Mouse (Mus musculus) forebrain, embryonic 11.5 days (tissue): ENCODE measurements around the gene Zfand3. TPM values are rescaled to one million over a fixed set of nuclear protein-coding genes. Genes with fewer than 3 reads are reported as not detected.
A peak's percentile ranks its signal among the peaks of the same experiment; 100 is the strongest.

Experiments used
- ATAC-seq: fragments of 200-750 bp; cut with Nextera tagmentation; replicated peaks from 2 replicates; pipeline ENCODE4 v1.8.0; 2017; ENCODE audit warnings: moderate TSS enrichment; ENCODE audit not compliant: low FRiP score
- DNase-seq: peaks from one replicate; pipeline ENCODE4 v3.0.0-alpha.2; 2017; ENCODE audit warnings: low spot score
- H3K27ac ChIP-seq: fragments of 300-500 bp; sonication (generic); 2 replicates; pipeline ENCODE4 v1.5.1; 2014; ENCODE audit warnings: low read depth, low read length
- H3K27me3 ChIP-seq: fragments of 300-500 bp; sonication (generic); 2 replicates; pipeline ENCODE4 v1.6.1; 2014; ENCODE audit warnings: mild to moderate bottlenecking, low read length, mixed read lengths; ENCODE audit not compliant: control insufficient read depth, insufficient read depth
- H3K36me3 ChIP-seq: fragments of 300-500 bp; sonication (generic); 2 replicates; pipeline ENCODE4 v1.6.1; 2014; ENCODE audit warnings: mild to moderate bottlenecking, low read length, moderate library complexity, mixed read lengths; ENCODE audit not compliant: control insufficient read depth, insufficient read depth
- H3K4me1 ChIP-seq: fragments of 300-500 bp; sonication (generic); replicated peaks from 2 replicates; pipeline ENCODE4 v1.6.1; 2014; ENCODE audit warnings: low read length, mixed read lengths; ENCODE audit not compliant: control insufficient read depth, insufficient read depth
- H3K4me2 ChIP-seq: fragments of 300-500 bp; sonication (generic); 2 replicates; pipeline ENCODE4 v1.6.1; 2014; ENCODE audit warnings: low read depth, mild to moderate bottlenecking, low read length, moderate library complexity, mixed read lengths; ENCODE audit not compliant: severe bottlenecking
- H3K4me3 ChIP-seq: fragments of 300-500 bp; sonication (generic); 2 replicates; pipeline ENCODE4 v1.5.1; 2014; ENCODE audit warnings: low read depth, low read length
- H3K9ac ChIP-seq: fragments of 300-500 bp; sonication (generic); 2 replicates; pipeline ENCODE4 v1.6.1; 2014; ENCODE audit warnings: low read length
- H3K9me3 ChIP-seq: fragments of 300-500 bp; sonication (generic); 2 replicates; pipeline ENCODE4 v1.6.1; 2016; ENCODE audit warnings: low read length, mixed read lengths; ENCODE audit not compliant: control insufficient read depth
- WGBS: fragments of 180-500 bp; shearing (Covaris S2); extraction: QIAGEN DNeasy Blood & Tissue Kit; methylation state at CpG from one replicate; pipeline ENCODE4 v1.1.7; 2014; 5-methylcytosine and 5-hydroxymethylcytosine counted together
- polyA plus RNA-seq: library from polyadenylated mRNA; unstranded; fragments of >200 nt; fragmentation: Nextera tagmentation; extraction: Ambion mirVana; gene quantifications from 2 replicates; pipeline ENCODE4 v1.2.1, GENCODE M21; 2014

The Zfand3 gene
- polyA plus RNA-seq, 1 experiment from 2014 or later: 55.8 TPM

DNA sequence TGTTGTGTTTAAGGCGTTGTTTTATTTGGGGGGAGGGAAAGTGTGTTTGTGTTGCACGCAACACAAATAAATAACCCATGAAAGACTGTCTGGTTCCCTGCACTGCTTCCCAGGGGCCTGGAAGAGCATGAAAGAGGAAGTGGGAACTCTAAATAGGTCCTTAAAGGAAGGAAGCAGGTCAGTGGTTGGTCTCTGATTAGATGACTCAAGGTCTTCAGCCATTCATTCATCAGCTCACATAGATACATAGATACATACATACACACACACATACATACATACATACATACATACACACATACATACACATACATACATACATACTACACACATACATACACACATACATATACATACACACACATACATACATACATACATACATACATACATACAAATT lies 13.7 kb upstream of the Zfand3 start:
- H3K27me3 ChIP-seq: no peaks in the 10 kb centered on the region
- no peaks in the 10 kb centered on the region for H3K36me3 ChIP-seq
- no peak overlapping the region for H3K4me2 ChIP-seq
- WGBS: 95% methylated on average over 2 of the region's 2 CpGs
- H3K4me3 ChIP-seq: no peak overlapping the region
- no peak overlapping the region for H3K9ac ChIP-seq
- no peaks in the 10 kb centered on the region; the same call in 1 of the 2 replicates for H3K9me3 ChIP-seq
- no peak overlapping the region for H3K27ac ChIP-seq
- no peaks in the 10 kb centered on the region for H3K4me1 ChIP-seq
- DNase-seq: no peak
- no peak for ATAC-seq

DNA sequence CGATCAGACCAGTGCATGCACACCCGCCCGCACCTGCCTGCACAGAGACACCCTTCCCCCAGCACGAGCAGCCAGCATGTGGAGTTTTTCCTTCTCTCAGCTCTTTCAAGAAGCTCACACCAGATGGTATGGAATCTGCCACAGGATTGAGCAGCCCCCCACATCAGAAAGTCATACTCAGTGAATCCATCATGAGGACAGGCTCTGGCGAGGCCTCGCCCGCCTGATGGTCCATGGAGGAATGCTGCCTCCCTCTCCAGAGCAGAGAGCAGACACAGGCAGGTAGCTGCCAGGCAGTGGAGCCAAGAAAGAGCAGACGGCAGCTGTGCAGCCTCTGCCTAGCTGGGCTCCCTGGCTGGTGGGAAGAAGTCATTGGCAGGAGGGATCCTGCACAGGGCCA lies 11.0 kb upstream of the Zfand3 start:
- Histone ChIP-seq H3K9ac (no peak overlapping the region), H3K27me3 (no peaks in the 10 kb centered on the region), H3K4me2 (no peak overlapping the region), H3K9me3 (no peaks in the 10 kb centered on the region; the same call in 1 of the 2 replicates), H3K27ac (no peak overlapping the region), H3K4me3 (no peak overlapping the region), H3K4me1 (no peaks in the 10 kb centered on the region), H3K36me3 (no peaks in the 10 kb centered on the region)
- 83% methylated on average over 8 of the region's 8 CpGs for WGBS
- no peak for DNase-seq
- ATAC-seq: no peak

DNA sequence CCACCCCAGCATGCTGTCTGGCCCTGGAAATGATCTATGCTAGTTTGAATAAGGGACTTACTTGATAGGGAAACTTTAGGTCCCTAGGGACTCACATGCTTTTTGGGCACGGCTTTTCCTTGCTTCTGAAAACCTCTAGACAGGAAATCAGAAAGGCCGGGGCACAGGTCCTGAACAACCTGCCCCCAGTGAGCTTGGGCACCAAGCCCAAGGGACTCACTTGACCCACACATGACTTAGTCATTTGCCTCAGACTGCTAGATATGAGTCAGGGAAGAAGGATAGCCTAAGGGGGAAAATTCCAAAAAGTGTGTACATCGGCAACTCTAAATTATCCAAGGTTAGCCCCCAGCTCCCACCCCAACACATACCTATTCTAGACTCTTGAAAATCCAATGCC lies 10.5 kb upstream of the Zfand3 start:
- ATAC-seq: no peak
- no peak overlapping the region for H3K4me3 ChIP-seq
- no peaks in the 10 kb centered on the region for H3K4me1 ChIP-seq
- no peak overlapping the region for H3K9ac ChIP-seq
- DNase-seq: no peak
- no peak overlapping the region for H3K27ac ChIP-seq
- H3K36me3 ChIP-seq: no peaks in the 10 kb centered on the region
- H3K4me2 ChIP-seq: no peak overlapping the region
- 86% methylated on average over 3 of the region's 3 CpGs for WGBS
- H3K27me3 ChIP-seq: no peaks in the 10 kb centered on the region
- H3K9me3 ChIP-seq: no peaks in the 10 kb centered on the region; the same call in 1 of the 2 replicates

DNA sequence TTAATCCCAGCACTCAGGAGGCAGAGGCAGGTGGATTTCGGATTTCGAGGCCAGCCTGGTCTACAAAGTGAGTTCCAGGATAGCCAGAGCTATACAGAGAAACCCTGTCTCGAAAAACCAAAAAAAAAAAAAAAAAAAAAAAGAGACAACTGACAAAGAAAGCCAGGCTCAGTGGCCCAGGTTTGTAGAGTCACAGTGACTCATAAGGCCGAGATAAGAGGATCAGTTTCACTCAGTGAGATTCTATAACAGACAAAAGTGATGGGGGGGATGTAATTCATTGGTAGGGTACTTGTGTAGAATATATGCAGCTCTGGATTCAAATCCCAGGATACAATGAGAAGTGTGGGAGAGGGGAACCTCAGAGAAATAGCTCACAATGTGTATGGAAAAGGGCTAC lies 10.1 kb upstream of the Zfand3 start:
- Histone ChIP-seq H3K9me3 (no peaks in the 10 kb centered on the region; the same call in 1 of the 2 replicates), H3K36me3 (no peaks in the 10 kb centered on the region), H3K27ac (no peak overlapping the region), H3K27me3 (no peaks in the 10 kb centered on the region), H3K4me1 (no peaks in the 10 kb centered on the region), H3K4me3 (no peak overlapping the region), H3K9ac (no peak overlapping the region), H3K4me2 (no peak overlapping the region)
- ATAC-seq: no peak
- no peak for DNase-seq
- WGBS: 82% methylated on average over 4 of the region's 4 CpGs

DNA sequence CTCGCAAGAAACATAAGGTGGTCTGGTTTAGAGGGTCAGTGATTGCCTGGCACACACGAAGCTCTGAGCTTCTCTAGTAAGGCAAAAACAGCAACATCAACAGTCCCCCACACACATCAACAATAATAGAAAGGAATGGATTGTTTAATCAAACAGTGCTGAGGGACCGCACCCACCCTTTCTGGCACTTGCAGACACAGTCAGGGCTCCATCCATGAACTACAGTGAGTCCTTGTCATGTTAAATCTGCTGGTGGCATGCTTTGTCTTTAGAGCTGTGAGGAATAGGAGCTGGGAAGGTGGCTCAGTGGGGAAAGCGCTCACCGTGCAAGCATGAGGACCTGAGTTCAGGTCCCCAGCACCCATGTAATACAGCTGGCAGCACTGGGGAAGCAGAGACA lies 8.5 kb upstream of the Zfand3 start:
- ATAC-seq: no peak

DNA sequence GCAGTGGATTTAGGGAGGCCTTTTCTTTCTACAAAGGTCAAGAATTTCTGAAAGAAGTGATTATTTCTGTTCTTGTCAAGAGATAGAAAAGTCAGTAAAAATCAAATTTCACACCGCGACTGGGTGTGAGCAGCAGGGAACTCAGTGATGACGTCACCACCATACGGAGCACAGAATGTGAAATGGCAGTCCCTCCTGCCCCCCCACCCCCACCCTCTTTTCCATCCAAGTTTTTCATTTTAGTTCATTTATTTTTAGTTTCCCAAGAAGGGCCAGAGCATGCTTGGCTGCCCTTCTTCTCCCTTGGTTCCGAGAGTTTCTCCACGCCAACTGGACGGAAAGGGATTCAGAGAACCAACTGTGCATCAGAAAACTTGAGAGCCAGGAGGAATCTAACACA lies 6.8 kb upstream of the Zfand3 start:
- 83% methylated on average over 7 of the region's 7 CpGs for WGBS
- Histone ChIP-seq H3K4me1 (no peaks in the 10 kb centered on the region), H3K9ac (no peak overlapping the region), H3K36me3 (no peaks in the 10 kb centered on the region), H3K27ac (no peak overlapping the region), H3K27me3 (no peaks in the 10 kb centered on the region), H3K4me3 (no peak overlapping the region), H3K9me3 (no peaks in the 10 kb centered on the region), H3K4me2 (no peak overlapping the region)
- ATAC-seq (no peak), DNase-seq (no peak)

More for the DNA sequence above, 8.5 kb upstream of the Zfand3 start:
- Histone ChIP-seq H3K4me3 (no peak overlapping the region), H3K9ac (no peak overlapping the region), H3K27ac (no peak overlapping the region), H3K9me3 (no peaks in the 10 kb centered on the region), H3K4me1 (no peaks in the 10 kb centered on the region), H3K36me3 (no peaks in the 10 kb centered on the region), H3K4me2 (no peak overlapping the region), H3K27me3 (no peaks in the 10 kb centered on the region)
- DNase-seq: no peak
- 90% methylated on average over 5 of the region's 5 CpGs for WGBS

DNA sequence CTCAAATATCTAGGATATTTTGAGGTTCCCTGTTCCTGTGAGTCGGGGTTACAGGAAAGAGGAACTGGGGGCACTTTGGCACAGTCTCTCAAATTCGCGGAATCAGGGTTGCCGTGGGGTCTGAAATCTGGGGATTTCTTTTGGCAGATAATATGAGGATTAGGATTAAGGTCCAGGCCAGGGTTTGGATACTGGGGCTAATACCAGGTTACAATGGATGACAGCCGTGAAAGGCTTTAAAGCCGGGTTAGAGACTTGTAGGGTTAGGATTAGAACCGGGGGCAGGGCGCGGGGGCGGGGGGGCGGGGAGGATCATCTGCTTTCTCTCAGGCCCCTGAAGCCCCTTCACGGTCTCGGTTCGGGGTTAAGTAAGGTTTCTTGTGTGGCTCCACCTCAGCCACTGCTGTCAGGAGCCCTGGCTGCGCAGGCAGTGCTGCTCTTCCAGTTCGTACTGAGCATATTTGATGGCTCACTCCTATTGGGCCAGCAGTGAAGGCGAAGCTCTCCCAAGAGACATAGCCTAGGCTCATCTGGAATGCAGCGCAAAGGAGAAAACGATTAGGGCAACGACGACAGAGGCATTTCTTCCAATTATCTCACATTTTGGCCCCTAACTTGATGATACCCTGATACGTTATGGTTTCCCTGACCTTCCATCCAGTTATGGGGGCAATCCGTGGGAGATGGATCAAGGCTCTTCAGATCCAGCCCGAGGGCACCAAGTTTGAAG lies 5.8 kb upstream of the Zfand3 start:
- 56% methylated on average over 24 of the region's 24 CpGs for whole genome bisulfite sequencing
- H3K27me3 ChIP-seq: no peaks in the 10 kb centered on the region
- 0 out of 2 replicates have a peak, but pooled peaks cover 2% of the 10 kb centered on the region for H3K4me1 ChIP-seq
- H3K36me3 ChIP-seq: no peaks in the 10 kb centered on the region
- no peak overlapping the region for H3K9ac ChIP-seq
- no peak overlapping the region for H3K27ac ChIP-seq
- no peak overlapping the region for H3K4me2 ChIP-seq
- DNase-seq (no peak), ATAC-seq (no peak)
- no peaks in the 10 kb centered on the region for H3K9me3 ChIP-seq
- H3K4me3 ChIP-seq: no peak overlapping the region

DNA sequence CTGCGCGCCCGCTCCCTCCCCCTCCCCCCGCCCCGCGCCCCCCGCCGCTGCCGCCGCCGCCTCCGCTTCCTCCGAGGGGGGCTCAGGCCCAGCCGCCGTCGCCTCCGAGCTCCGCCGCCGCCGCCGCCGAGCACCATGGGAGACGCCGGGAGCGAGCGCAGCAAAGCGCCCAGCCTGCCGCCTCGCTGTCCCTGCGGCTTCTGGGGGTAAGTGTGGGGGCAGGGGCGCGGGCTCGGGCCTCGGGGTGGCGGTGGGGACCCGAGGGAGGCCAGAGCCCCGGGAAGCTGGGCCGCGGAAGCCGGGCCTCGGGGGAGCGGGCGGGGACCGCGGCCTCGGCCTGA lies 540 bp downstream of the Zfand3 start:
- Histone ChIP-seq H3K9me3 (no peaks in the 10 kb centered on the region), H3K4me1 (peaks cover 18% of the 10 kb centered on the region), H3K4me3 (peak overlapping the region; percentile 96), H3K27me3 (no peaks in the 10 kb centered on the region), H3K36me3 (no peaks in the 10 kb centered on the region), H3K27ac (peak overlapping the region; percentile 100), H3K4me2 (peak overlapping the region; percentile 85), H3K9ac (peak overlapping the region; percentile 97)
- under 1% methylated on average over 30 of the region's 47 CpGs for WGBS
- no peak for DNase-seq
- ATAC-seq: peak; percentile 63

DNA sequence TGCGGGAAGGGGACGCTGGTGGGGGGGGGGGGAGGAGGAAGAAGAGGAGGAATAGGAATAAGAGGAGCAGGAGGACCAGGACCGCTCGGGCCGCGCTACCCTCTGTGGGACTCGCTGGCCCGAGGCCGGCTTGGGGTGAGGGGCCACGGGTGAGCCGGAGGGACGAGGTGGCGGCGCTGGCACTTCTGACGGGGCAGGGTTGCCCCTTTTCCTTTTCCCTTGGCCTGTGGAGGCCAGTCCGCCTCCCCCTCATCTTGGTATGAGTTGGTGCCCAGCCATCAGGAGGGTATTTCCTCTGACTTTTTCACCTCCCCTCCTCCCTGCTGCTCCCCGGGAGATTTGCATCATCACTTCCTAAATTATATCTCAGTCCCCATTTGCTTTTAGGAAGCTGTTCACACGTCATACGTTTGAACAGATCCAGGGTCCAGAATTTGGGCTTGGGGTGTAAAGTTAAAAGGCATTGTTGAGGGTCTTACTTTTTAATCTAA lies 963 bp downstream of the Zfand3 start:
- Histone ChIP-seq H3K4me3 (peak overlapping the region; percentile 96), H3K9ac (peak overlapping the region; percentile 97), H3K27ac (peak overlapping the region; percentile 100), H3K9me3 (no peaks in the 10 kb centered on the region), H3K4me1 (peaks cover 18% of the 10 kb centered on the region), H3K27me3 (no peaks in the 10 kb centered on the region), H3K4me2 (peak overlapping the region; percentile 85), H3K36me3 (no peaks in the 10 kb centered on the region)
- ATAC-seq (peak; percentile 45; the same call in 1 of the 2 replicates), DNase-seq (no peak)
- 0% methylated on average over 7 of the region's 19 CpGs for WGBS
